Mouse (Mus musculus) hindbrain, embryonic 15.5 days (tissue): ENCODE results near the gene Speer4b. TPM values are rescaled to one million over a fixed set of nuclear protein-coding genes. Genes with fewer than 3 reads are reported as not detected.

Experiments
- ATAC-seq: fragments of 200-750 bp; cut with Nextera tagmentation; 2 replicates; pipeline ENCODE4 v1.8.0; 2017; ENCODE audit warnings: low read depth, moderate number of reproducible peaks, moderate TSS enrichment; ENCODE audit not compliant: low FRiP score
- H3K27ac ChIP-seq: fragments of 300-500 bp; sonication (generic); replicated peaks from 2 replicates; pipeline ENCODE4 v1.5.1; 2015; ENCODE audit warnings: mild to moderate bottlenecking, inconsistent platforms
- H3K27me3 ChIP-seq: fragments of 300-500 bp; sonication (generic); 2 replicates; pipeline ENCODE4 v1.6.1; 2015; ENCODE audit warnings: control low read depth, inconsistent platforms
- H3K36me3 ChIP-seq: fragments of 300-500 bp; sonication (generic); 2 replicates; pipeline ENCODE4 v1.6.1; 2015; ENCODE audit warnings: control low read depth, inconsistent platforms
- H3K4me1 ChIP-seq: fragments of 300-500 bp; sonication (generic); replicated peaks from 2 replicates; pipeline ENCODE4 v1.6.1; 2015; ENCODE audit warnings: control low read depth, inconsistent platforms
- H3K4me2 ChIP-seq: fragments of 300-500 bp; sonication (generic); 2 replicates; pipeline ENCODE4 v1.6.1; 2015; ENCODE audit warnings: moderate library complexity, mild to moderate bottlenecking, inconsistent platforms
- H3K4me3 ChIP-seq: fragments of 300-500 bp; sonication (generic); 2 replicates; pipeline ENCODE4 v1.5.1; 2015; ENCODE audit warnings: mild to moderate bottlenecking, inconsistent platforms
- H3K9ac ChIP-seq: fragments of 300-500 bp; sonication (generic); 2 replicates; pipeline ENCODE4 v1.6.1; 2015; ENCODE audit warnings: inconsistent platforms
- H3K9me3 ChIP-seq: fragments of 300-500 bp; sonication (generic); 2 replicates; pipeline ENCODE4 v1.6.1; 2016; ENCODE audit warnings: control low read depth, inconsistent platforms
- WGBS: fragments of 180-500 bp; shearing (Covaris S2); methylation state at CpG from one replicate; pipeline ENCODE4 v1.1.7; 2015; 5-methylcytosine and 5-hydroxymethylcytosine counted together
- polyA plus RNA-seq: library from polyadenylated mRNA; unstranded; fragments of >200 nt; fragmentation: Nextera tagmentation; extraction: Ambion mirVana; gene quantifications from 2 replicates; pipeline ENCODE4 v1.2.1, GENCODE M21; 2015

The Speer4b gene
- polyA plus RNA-seq, 1 experiment from 2014 or later, result 0.64 TPM

GRCm38 (mm10) chr5:27453201-27453845 lies 47.9 kb downstream of the Speer4b start:
- H3K4me3 ChIP-seq, result no peak overlapping the region
- no peak for ATAC-seq
- H3K9ac ChIP-seq, result no peak overlapping the region
- H3K27me3 ChIP-seq, result no peaks in the 10 kb centered on the region
- no peak overlapping the region for H3K27ac ChIP-seq
- no peaks in the 10 kb centered on the region for H3K9me3 ChIP-seq
- H3K36me3 ChIP-seq, result 0 out of 2 replicates have a peak, but pooled peaks cover 10% of the 10 kb centered on the region
- 38% methylated on average over 3 of the region's 3 CpGs for WGBS
- H3K4me1 ChIP-seq, result no peaks in the 10 kb centered on the region
- H3K4me2 ChIP-seq, result no peak overlapping the region
